Mouse (Mus musculus) hindlimb bud, embryonic 11.5 days (tissue): ENCODE measurements around the gene Lrch1.

Experiments used
- DNase-seq: peaks from one replicate; pipeline ENCODE4 v3.0.0-alpha.2; 2012; ENCODE audit warnings: low read depth, low spot score; ENCODE audit errors: extremely low spot score

The Lrch1 gene

DNA sequence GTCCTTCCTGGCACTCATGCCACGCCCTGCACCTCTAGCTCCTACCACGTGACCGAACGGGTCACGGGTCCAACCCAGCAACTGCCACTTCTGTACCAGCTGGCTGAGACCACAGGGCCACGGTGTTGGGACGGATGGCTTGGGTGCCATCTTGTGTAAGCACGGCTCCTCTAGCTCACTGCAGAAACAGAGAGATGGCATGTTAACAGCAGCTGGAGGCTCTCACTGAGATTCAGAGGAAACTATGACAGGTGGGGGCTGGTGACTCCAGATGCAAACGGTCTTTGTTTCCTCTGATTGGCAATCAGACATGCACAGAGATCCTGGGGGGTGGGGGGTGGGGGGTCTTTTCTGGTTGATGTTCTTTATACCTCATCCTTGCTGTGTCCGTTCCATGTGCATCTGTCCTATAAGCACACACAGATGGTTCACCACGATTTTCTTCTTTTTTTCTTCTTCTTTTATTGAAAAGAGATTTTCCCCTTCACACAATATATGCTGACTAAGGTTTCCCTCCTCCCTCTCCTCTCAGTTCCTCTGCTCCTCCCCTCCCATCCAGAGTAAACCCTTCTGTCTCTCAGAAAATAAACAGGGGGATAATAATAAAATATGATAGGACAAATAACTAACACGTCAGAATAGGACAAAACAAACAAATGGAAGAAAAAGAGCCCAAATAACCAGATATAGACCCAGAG lies 25.5 kb downstream of the Lrch1 start:
- DNase-seq = no peak

DNA sequence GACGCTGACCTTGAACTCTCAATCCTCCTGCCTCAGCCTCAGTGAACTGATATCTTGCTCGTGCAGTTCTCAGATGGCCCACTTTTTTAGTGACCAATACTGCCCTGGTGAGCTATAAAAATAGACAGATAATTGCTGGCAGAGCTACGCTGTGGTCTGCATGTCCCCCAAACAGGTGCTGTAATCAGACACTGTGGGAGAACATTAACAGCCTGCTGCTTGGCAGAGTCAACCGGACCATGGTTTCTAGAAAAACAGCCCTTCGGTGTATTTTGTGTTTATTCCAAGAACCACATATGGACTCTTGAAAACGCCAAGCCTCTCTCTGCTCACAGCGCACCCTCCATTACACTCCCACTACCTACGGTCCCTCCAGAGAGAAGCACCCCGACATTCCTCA lies 26.2 kb downstream of the Lrch1 start:
- DNase-seq = no peak

DNA sequence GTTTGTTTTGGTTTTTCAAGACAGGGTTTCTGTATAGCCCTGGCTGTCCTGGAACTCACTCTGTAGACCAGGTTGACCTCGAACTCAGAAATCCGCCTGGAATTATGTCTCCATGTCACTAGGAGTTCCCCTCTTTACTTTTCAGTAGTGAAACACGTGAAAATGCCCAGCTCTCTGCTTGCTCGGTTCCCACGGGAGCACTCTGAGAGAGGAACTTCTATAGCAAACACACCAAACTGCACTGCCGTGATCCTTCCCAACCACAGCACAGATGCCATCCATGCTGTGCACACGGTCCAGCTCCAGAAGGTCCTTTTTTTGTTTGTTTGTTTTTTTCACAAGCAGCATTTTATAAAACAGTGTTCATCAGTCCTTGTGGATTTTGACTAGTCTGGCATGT lies 28.5 kb downstream of the Lrch1 start:
- DNase-seq = no peak

DNA sequence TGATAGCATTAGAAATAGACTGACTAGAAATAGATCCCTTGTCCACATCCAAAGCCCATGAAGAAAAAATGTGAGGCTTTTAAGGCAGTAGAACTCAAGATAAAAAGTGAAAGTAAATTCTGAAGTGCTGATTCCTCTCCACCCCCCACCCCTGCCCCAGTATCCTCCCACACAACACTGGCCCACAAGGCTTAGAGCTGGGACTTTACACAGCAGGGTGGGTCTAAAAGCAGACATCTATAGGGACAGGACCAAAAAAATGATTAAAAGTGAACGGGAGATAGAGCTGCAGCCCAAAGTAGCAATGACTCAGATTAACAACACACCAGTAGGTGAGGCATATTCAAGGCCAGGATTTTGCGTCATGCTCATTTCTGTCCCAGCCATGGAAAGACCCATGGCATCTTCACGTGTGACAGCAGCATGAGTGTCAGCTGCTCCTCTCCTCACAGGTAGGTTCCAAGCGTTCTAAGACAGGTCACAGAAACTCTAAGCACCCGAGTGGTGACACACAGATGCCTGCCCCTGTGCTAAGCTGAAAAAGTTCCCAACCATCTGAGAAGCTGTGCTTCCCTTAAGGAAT lies 29.1 kb downstream of the Lrch1 start:
- DNase-seq = no peak

DNA sequence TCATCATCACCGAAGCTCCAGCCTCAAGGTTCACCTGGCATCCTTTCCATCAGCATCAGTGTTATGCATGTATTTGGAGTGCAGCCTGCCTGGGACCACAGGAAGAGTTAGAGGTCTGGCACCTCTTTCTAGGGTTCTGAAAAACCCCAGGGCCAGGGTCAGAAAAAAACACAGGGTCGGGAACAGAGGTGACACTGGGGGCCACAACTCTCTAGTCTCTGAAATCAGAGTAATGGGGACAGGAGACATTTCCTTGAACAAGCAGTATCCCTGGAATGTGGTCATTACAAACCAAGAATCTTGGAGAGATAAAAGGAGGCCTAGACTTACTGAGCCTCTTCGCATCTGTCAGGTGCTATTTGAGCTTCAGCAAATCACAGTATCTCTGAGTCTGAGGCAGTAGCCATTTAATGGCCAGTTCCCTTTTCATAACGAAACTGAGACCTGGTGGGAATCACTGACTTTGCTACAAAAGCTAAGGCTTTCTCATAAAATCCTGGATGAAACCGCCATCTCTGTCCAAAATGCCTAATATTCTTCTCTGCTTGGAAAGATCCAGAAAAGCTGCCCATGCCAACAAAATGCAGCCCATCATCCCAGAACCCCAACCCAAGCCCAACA lies 30.1 kb downstream of the Lrch1 start:
- DNase-seq = no peak

DNA sequence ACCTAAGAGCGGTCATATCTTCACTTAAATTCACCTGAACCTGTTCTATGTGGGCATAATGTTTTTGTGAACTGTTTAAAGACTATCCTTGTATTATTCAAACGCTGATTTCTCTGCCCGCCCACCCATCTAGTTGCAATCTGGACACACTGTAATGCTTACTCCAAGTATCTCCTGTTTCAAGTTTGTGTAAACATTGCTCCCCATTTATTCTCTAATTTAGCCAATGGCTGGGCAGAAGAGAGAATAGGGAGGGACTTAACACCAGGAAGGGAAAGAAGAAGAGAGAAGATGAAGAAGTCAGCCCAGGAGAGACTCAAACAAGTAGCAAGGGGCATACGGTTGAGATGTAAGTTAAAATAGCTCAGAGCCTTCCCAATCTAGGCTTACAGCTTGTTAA lies 31.0 kb downstream of the Lrch1 start:
- DNase-seq = no peak

DNA sequence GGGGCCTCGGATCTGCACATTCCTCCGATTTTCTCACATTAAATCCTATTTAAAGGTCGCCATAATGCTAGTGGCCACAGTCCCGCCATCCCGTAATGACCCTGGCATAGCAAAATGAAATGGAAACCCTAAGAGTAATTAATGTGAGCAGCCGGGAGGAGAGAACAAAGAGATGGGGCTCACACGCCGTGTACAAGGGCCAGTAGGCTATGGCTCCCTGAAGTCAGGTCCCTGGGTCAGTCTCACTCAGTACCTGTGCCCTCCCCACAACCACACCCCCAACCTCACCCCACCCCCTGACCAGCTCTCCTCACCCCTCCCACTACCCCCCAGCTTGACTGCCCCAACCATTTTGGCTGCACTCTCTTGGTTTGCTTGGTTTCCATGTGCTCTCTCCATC lies 31.6 kb downstream of the Lrch1 start:
- no peak for DNase-seq

DNA sequence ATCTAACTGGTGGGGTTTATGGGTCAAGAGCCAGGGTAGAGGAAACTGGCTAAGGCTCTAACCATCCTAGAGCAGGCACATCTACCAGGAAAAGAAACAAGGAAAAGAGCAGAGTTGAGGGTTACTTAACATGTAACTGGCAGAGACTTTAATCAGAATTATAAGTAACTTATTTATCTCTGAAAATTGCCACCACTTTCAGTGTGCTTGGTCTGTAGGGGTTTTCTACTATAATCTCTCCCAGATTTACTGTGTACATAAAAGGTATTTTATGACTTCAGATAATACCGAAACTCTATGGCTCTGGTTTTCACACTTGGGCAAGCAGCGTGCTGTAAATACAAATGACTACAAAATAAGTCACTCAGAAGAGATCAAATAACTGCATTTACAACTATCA lies 32.0 kb downstream of the Lrch1 start:
- DNase-seq = no peak

DNA sequence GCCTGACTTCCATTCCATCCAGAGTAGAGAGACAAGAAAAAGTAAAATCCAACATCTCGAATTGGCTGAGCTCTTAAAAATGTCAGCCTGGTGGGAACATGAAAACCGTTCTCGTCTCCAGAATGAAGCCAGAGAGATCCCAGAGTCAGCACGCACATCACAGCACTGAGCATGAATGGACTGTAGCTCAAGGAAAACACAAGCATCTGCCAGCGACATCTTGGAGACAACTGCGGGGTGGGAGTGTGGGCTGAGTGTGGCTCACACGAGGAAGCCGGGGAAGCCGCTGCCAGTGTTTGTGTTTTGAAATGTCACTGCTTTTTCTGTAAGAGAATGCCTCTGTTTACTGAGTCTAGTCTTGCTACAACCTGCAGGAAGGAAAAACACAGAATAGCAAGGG lies 32.7 kb downstream of the Lrch1 start:
- DNase-seq = no peak

DNA sequence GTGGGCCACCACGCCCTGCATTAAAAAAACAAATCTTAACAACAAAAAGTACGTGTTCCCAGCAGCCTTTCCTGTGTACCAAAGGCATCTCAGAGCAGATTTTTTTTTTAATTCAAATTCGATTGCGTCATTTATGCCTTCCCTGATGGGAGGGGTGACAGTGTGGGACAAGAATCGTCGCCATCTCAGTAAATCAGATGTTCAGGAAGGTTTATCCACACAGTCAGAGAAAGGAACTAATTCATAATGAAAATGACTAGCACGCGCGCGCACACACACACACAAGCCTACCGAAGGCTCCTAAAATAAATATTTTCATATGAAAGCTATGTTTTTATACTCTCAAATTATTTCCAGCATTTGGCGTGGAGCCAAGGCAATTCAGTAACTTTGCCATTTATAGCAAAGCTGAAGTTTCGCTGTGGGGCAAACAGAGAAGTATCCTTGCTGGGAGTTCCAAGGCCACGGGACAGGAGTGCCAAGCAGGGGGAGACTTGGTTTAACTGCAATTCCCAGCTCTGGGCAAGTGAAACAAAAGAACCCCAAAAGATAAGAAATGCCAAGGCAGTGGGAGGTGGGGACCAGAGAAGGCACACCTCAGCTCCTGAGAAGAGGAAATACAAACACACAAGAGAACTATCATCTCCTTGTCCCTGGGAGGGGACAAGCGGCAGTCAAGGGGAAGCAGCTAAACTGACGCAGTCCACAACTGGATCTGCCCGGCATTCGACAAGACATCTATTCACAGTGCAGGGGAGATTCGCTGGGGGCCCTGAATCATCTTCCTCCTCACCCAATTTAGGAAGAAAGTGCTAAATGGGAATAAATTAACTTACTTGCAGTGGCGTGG lies 34.1 kb downstream of the Lrch1 start:
- no peak for DNase-seq

DNA sequence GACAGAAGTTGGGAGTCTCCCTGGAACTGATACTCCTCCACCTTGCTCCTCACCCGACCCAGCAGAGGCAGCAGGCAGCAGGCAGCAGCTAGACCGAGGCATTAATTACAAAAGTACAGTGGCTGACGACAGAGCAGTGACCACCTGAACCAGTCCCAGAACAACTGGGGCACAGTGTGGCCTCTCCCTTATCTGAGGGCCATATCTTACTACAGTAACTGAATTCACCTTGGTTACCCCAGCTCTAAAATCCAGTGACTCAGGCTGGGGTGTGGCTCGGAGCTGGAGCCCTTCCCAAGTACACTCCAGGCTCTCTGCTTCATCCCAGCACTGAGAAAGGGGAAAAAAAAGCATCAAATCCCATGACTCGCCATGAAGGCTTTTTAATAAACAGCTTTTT lies 37.3 kb downstream of the Lrch1 start:
- DNase-seq = no peak

DNA sequence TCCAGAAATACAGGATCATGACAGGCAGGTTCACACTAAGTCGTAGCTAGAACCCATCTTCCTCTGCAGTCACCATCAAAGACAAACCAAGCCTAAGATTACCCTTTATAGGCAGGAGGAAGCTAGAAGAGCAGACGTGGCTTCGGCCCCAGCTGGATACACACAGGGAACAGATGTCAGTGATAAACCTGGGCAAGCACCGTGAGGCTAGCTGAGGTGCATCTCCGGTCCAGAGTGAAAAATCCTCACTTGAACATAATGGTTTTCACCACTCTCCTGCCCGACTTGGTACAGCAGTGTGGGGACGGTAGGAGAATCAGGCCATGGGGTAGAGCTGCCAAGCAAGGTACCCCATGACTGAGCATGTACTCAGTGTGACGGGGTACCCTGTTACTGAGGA lies 38.7 kb downstream of the Lrch1 start:
- DNase-seq = no peak

DNA sequence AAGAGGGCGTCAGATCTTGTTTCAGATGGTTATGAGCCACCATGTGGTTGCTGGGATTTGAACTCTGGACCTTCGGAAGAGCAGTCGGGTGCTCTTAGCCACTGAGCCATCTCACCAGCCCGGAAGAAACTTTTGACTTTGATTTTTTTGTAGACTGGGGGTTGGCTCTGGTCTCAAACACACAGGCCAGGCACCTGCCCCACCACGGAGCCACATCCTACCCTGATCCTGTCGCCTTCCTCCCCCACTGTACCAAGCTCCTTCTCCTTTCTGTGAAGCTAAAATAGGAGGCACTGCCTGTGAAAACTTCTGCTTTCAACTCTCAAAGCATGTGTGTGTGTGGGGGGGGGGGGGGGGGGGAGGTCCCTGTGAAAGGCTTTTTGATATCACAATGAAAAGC lies 39.4 kb downstream of the Lrch1 start:
- no peak for DNase-seq

DNA sequence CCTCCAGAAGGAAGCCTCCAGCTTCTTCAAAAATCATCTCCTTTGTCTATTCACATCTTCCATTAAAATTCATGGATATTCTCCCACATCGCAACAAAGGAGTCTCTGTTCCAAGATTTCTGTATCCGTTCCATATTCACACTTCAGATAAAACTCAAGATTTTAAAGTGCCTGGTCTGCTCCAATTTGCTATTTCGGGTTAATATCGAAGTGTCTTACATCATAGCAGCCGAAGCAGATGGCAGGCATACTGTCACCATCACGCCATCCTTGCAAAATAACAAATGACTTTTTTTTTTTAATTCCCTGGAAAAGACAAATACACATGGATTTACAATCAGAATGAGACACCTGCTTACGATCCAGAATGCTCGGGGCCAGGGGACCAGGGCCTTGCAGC lies 40.0 kb downstream of the Lrch1 start:
- no peak for DNase-seq

DNA sequence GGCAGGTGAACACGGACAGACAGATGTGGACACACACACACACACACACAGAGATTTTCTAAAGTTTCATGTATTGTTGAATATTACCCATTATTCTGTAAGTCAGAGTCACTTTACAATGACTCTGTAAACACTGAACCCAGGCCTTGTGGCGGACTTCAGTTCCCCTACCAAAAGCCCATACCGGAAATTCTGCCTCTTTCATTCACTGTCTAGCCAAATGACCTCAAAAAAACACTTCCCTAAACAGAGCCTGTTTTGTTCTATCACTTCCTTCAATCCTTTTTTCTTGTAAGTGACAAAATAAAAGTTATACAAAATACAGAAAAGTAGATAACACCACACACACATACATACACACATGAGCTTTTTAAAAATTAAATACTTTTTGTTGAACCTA lies 41.7 kb downstream of the Lrch1 start:
- DNase-seq = no peak

DNA sequence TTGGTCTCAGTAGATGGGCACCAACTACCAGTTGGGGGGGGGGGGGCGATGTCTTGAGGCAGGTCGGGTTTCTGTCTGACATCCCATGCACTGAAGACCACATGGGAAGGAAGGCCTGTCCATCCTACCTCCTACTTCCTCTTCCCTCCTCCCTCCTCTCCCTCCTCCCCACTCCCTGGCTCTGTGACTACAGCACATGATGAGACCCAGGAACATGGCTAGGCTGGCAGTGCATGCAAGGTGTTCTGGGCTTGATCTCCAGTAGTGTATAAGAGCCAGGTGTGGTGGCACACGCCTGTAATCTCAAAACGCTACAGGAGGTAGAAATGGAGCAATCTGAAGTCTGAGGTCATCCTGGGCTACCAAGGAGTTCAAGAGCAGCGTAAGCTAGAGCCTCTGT lies 43.2 kb downstream of the Lrch1 start:
- DNase-seq = no peak

DNA sequence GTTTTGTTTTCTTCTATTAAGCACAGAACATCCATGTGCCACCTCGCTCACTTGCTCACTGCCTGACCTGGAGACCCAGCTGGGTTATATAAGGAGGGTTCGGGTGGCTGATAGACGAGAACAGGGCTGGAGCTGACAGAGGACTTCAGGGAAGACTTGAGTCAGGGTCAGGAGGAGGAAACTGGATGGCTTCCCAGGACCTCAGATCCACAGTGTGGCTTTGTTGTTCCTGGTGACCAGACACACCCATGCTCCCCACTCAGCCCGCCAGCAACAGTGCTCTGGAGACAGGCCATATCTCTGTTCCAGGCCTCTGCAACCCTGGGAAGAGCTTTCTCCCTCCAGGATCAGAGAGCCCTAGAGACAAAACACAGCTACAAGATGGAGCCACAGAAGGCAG lies 44.6 kb downstream of the Lrch1 start:
- DNase-seq = no peak

DNA sequence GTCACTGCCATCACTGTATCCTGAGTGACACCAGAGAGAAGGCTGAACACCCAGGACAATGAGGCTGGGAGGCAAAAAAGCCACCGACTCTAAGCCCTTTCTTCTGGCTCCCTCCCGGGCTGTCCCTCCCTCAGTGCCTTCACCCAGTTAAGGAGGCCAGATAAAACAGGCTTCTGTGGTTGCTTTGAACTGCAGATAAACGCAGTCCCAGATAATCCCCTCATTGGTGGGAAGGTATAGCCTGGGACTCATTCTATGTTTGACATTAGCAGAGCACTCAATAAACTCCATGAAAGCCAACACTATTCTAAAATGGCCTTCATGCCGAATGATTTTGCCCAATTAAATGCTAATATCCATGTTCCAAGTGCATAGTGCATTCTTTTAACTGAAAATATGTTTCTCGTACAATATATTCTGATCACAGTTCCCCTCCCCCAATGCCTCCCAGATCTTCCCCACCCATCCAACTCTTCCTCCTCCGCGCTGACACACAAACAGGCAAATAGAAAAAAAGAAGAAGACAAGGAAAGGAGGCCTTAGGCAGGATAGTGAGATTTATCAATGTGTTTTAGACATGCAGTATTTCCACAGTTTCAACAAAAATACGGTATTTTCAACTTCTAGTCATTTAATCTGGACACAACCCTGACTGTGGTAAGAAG lies 46.8 kb downstream of the Lrch1 start:
- DNase-seq = no peak

DNA sequence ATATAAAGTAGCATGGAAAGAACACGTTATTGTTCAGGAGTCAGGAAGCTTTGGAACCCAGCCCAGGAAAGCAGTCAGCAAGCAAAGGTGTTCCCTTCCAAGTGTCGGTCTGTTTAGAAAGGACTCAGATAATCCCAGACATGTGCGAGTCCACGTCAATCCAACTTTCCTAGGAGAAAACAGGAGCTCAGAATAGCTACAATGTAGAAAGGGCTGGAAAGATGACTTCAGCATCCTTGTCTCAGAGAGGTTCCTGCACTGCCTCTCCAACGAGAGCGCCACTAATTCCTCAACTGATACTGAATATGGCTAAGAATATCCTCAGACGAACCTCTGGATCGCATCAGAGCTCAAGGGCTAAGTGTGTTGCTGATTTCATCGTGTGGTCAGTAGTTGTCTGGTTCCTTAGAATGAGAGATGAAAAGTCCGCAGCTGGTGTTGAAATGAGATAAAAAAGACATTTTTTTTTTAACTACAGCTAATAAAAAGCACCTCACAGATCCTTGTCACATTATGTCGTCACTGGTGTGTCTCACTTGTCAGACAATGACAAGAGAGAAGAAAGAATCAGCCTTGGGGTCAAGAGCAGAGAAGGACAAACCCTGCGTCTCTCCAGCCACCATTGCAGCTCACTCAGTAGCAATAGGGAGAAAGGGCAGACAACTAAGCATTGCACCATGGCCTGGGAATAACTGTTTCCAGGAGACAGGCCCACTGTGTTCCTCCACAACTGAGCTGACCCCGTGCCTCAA lies 47.5 kb downstream of the Lrch1 start:
- no peak for DNase-seq

DNA sequence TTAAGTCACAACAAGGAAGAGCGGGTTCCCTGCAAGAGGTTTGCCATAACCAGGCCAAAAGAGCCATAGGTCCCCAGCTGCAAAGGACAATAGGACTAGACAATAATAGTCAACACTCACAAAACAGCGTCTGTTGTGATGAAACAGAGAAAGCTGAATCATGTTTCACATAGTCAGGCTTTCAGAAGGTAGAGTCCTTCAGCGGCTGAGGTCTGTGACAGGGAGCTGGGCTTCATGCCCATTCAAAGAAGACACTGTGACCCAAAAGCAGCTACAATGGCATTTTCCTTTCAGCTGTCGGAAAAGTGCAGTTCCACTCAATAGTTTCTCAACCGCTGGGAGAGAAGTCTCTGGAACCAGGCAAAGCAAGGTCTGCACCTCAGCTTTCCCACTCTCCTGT lies 48.7 kb downstream of the Lrch1 start:
- no peak for DNase-seq

DNA sequence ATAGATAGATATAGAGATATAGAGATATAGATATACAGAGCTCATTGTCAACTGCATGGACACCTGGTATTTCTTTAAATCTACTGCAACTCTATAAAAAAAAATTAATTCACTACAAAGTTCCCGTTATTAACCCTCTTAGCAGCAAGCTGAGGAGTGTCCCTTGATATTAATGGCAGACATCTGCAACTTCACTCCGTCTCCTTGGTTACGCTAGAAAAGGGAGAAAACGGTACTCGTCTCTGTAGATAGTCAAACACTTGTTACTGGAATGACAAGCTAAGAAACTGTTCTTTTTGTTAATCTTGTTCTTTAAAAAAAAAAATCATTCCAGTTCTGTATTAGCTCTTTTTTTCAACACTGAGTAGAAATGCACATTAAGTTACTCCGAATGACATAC lies 54.0 kb downstream of the Lrch1 start:
- no peak for DNase-seq
